Mouse (Mus musculus) heart, embryonic 13.5 days (tissue): Measurements from ENCODE around the gene Rara. TPM values are rescaled to one million over a fixed set of nuclear protein-coding genes. Genes with fewer than 3 reads are reported as not detected.

Source experiments
- ATAC-seq: fragments of 200-750 bp; cut with Nextera tagmentation; 2 replicates; pipeline ENCODE4 v1.8.0; 2017; ENCODE audit warnings: moderate TSS enrichment; ENCODE audit not compliant: insufficient number of reproducible peaks, low FRiP score, low TSS enrichment; ENCODE audit errors: extremely low read depth
- H3K27ac ChIP-seq: fragments of 300-500 bp; sonication (generic); replicated peaks from 2 replicates; pipeline ENCODE4 v1.5.1; 2015; ENCODE audit warnings: moderate library complexity, mild to moderate bottlenecking, inconsistent platforms
- H3K27me3 ChIP-seq: fragments of 300-500 bp; sonication (generic); replicated peaks from 2 replicates; pipeline ENCODE4 v1.6.1; 2015; ENCODE audit warnings: mild to moderate bottlenecking, inconsistent platforms
- H3K36me3 ChIP-seq: fragments of 300-500 bp; sonication (generic); 2 replicates; pipeline ENCODE4 v1.6.1; 2015; ENCODE audit warnings: mild to moderate bottlenecking, inconsistent platforms
- H3K4me1 ChIP-seq: fragments of 300-500 bp; sonication (generic); 2 replicates; pipeline ENCODE4 v1.6.1; 2015; ENCODE audit warnings: inconsistent platforms
- H3K4me2 ChIP-seq: fragments of 300-500 bp; sonication (generic); 2 replicates; pipeline ENCODE4 v1.6.1; 2015; ENCODE audit warnings: inconsistent platforms, mild to moderate bottlenecking, moderate library complexity
- H3K4me3 ChIP-seq: fragments of 300-500 bp; sonication (generic); 2 replicates; pipeline ENCODE4 v1.5.1; 2015; ENCODE audit warnings: moderate library complexity, mild to moderate bottlenecking, inconsistent platforms
- H3K9ac ChIP-seq: fragments of 300-500 bp; sonication (generic); 2 replicates; pipeline ENCODE4 v1.6.1; 2015; ENCODE audit warnings: inconsistent platforms, mild to moderate bottlenecking, moderate library complexity
- H3K9me3 ChIP-seq: fragments of 300-500 bp; sonication (generic); 2 replicates; pipeline ENCODE4 v1.6.1; 2016; ENCODE audit warnings: inconsistent platforms
- WGBS: fragments of 180-500 bp; shearing (Covaris S2); methylation state at CpG from one replicate; pipeline ENCODE4 v1.1.7; 2015; ENCODE audit warnings: mixed read lengths; 5-methylcytosine and 5-hydroxymethylcytosine counted together
- polyA plus RNA-seq: library from polyadenylated mRNA; unstranded; fragments of >200 nt; fragmentation: Nextera tagmentation; extraction: Ambion mirVana; gene quantifications from 2 replicates; pipeline ENCODE4 v1.2.1, GENCODE M21; 2015

The Rara gene
- polyA plus RNA-seq, 1 experiment from 2014 or later, result 27.9 TPM

DNA sequence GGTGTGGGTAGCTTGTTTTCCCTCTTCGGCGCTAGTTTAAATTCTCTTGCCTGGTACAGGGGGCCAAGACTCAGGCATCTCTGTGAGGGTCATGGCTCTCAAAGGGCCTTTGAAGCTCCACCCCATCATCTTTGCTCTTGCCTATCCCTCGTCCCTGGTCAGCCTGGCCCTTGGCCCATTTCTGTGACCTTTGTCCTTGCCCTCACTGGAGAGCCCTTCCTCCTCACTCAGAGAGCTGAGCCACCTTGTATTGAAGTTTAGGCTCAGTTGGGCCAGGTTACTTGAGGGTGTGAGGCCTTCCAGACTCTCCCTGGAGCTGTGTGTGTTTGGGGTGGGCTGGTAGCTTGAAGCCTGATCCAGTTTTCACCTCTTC lies 18.0 kb downstream of the Rara start:
- no peaks in the 10 kb centered on the region for H3K9me3 ChIP-seq
- 50% methylated on average over 3 of the region's 3 CpGs for WGBS
- ATAC-seq, result no peak
- H3K36me3 ChIP-seq, result peaks cover 16% of the 10 kb centered on the region
- H3K4me3 ChIP-seq, result no peak overlapping the region
- peak overlapping the region; percentile 99 for H3K27ac ChIP-seq
- H3K4me1 ChIP-seq, result peaks cover 97% of the 10 kb centered on the region
- H3K4me2 ChIP-seq, result 0 out of 2 replicates have a peak overlapping the region, but pooled peaks have one; percentile 5
- H3K27me3 ChIP-seq, result no peaks in the 10 kb centered on the region
- peak overlapping the region; percentile 91 for H3K9ac ChIP-seq

DNA sequence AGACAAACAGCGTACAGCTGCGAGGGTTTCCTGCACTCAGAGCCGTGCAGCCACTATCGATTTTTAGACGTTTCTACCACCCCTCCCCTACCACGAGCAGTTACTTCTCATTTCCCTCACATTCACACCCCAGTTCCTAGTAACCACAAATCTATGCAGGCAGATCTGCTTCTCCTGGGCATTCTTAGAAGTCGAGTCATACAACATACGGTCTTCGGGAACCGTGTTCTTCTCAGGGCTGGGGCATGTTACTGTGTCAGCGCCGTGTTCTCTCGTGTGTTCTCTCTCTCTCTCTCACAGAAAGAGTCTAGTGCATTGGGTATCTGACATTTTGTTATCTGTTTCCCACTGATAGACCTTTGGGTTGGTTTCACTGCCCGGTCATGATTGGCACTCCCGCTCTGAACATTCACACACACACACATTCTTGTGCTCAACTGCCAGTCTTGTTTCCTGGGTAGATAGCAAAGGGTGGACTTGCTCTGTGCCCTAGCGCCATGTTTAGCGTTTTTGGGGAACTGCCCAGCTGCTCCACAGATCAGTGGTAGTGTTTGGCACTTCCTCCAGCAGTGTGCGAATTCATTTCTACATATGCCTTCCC lies 20.5 kb downstream of the Rara start:
- WGBS, result 52% methylated on average over 18 of the region's 18 CpGs
- Histone ChIP-seq H3K4me2 (peak overlapping the region; percentile 9; the same call in 1 of the 2 replicates), H3K27ac (peak overlapping the region; percentile 55), H3K4me3 (no peak overlapping the region), H3K9me3 (no peaks in the 10 kb centered on the region), H3K9ac (no peak overlapping the region), H3K4me1 (peaks cover 97% of the 10 kb centered on the region), H3K27me3 (no peaks in the 10 kb centered on the region), H3K36me3 (peaks cover 34% of the 10 kb centered on the region)
- no peak for ATAC-seq

- WGBS, result 70% methylated on average over 12 of the region's 12 CpGs
- Histone ChIP-seq H3K36me3 (peaks cover 34% of the 10 kb centered on the region), H3K4me2 (no peak overlapping the region), H3K9ac (peak overlapping the region; percentile 69), H3K27me3 (no peaks in the 10 kb centered on the region), H3K4me1 (peaks cover 97% of the 10 kb centered on the region), H3K27ac (no peak overlapping the region), H3K4me3 (no peak overlapping the region), H3K9me3 (no peaks in the 10 kb centered on the region)
- no peak for ATAC-seq
Measured at GRCm38 (mm10) chr11:98949242-98949957, 21.8 kb downstream of the Rara start.

GRCm38 (mm10) chr11:98949958-98950460 lies 22.4 kb downstream of the Rara start:
- peak overlapping the region; percentile 69 for H3K9ac ChIP-seq
- H3K4me2 ChIP-seq, result no peak overlapping the region
- H3K27ac ChIP-seq, result peak overlapping the region; percentile 92
- H3K9me3 ChIP-seq, result no peaks in the 10 kb centered on the region
- H3K4me1 ChIP-seq, result peaks cover 97% of the 10 kb centered on the region
- H3K27me3 ChIP-seq, result no peaks in the 10 kb centered on the region
- WGBS, result 80% methylated on average over 7 of the region's 7 CpGs
- ATAC-seq, result no peak
- no peak overlapping the region for H3K4me3 ChIP-seq
- H3K36me3 ChIP-seq, result peaks cover 34% of the 10 kb centered on the region

- H3K27ac ChIP-seq, result peak overlapping the region; percentile 92
- H3K9me3 ChIP-seq, result no peaks in the 10 kb centered on the region
- H3K36me3 ChIP-seq, result peaks cover 34% of the 10 kb centered on the region
- peaks cover 97% of the 10 kb centered on the region for H3K4me1 ChIP-seq
- no peak for ATAC-seq
- no peaks in the 10 kb centered on the region for H3K27me3 ChIP-seq
- no peak overlapping the region for H3K4me3 ChIP-seq
- no peak overlapping the region for H3K4me2 ChIP-seq
- 77% methylated on average over 9 of the region's 9 CpGs for WGBS
- H3K9ac ChIP-seq, result peak overlapping the region; percentile 69
Measured at GRCm38 (mm10) chr11:98950484-98950883, 22.9 kb downstream of the Rara start.

GRCm38 (mm10) chr11:98951026-98951906 lies 23.6 kb downstream of the Rara start:
- WGBS, result 54% methylated on average over 16 of the region's 16 CpGs
- peak overlapping the region; percentile 78 for H3K9ac ChIP-seq
- peaks cover 35% of the 10 kb centered on the region for H3K36me3 ChIP-seq
- no peaks in the 10 kb centered on the region for H3K9me3 ChIP-seq
- peaks cover 96% of the 10 kb centered on the region for H3K4me1 ChIP-seq
- peak overlapping the region; percentile 5; the same call in 1 of the 2 replicates for H3K4me3 ChIP-seq
- H3K4me2 ChIP-seq, result peak overlapping the region; percentile 39
- no peaks in the 10 kb centered on the region for H3K27me3 ChIP-seq
- ATAC-seq, result peak; percentile 39; the same call in 1 of the 2 replicates
- peak overlapping the region; percentile 92 for H3K27ac ChIP-seq

- no peak for ATAC-seq
- Histone ChIP-seq H3K9ac (peak overlapping the region; percentile 50; the same call in 1 of the 2 replicates), H3K36me3 (peaks cover 43% of the 10 kb centered on the region), H3K27me3 (no peaks in the 10 kb centered on the region), H3K4me1 (peaks cover 94% of the 10 kb centered on the region), H3K4me3 (no peak overlapping the region), H3K9me3 (no peaks in the 10 kb centered on the region), H3K4me2 (no peak overlapping the region), H3K27ac (peak overlapping the region; percentile 17; the same call in 1 of the 2 replicates)
- 85% methylated on average over 1 of the region's 1 CpGs for WGBS
Measured at GRCm38 (mm10) chr11:98952111-98952510, 24.5 kb downstream of the Rara start.

GRCm38 (mm10) chr11:98952736-98953135 lies 25.1 kb downstream of the Rara start:
- Histone ChIP-seq H3K9ac (peak overlapping the region; percentile 50), H3K4me3 (no peak overlapping the region), H3K36me3 (peaks cover 49% of the 10 kb centered on the region), H3K4me1 (peaks cover 87% of the 10 kb centered on the region), H3K4me2 (no peak overlapping the region), H3K27ac (peak overlapping the region; percentile 17; the same call in 1 of the 2 replicates), H3K27me3 (no peaks in the 10 kb centered on the region), H3K9me3 (no peaks in the 10 kb centered on the region)
- WGBS, result 49% methylated on average over 2 of the region's 2 CpGs
- no peak for ATAC-seq

DNA sequence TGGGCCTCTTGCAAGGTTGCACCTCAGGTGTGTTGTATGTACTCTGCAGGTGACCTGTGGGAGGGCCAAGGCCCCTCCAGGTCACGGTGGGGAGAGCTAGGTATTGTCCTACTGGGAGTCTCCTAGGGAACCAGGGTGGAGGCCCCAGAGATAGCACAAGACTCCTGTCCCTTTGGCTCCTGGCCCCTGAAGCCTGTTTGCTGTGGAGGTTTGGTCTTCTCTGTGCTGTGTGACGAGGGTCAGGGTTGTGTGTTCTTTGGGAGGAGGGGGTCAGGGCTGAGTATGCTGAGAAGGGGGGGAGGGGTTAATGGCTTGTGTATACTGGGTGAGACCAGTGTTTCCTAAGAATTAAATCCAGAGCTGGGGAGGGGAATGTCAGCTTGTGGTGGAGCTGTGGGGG lies 25.7 kb downstream of the Rara start:
- Histone ChIP-seq H3K4me2 (no peak overlapping the region; the same call in 1 of the 2 replicates), H3K4me1 (peaks cover 81% of the 10 kb centered on the region), H3K27ac (peak overlapping the region; percentile 90), H3K9ac (peak overlapping the region; percentile 60), H3K27me3 (no peaks in the 10 kb centered on the region), H3K36me3 (peaks cover 55% of the 10 kb centered on the region), H3K9me3 (no peaks in the 10 kb centered on the region), H3K4me3 (no peak overlapping the region)
- 20% methylated on average over 2 of the region's 2 CpGs for WGBS
- ATAC-seq, result no peak

DNA sequence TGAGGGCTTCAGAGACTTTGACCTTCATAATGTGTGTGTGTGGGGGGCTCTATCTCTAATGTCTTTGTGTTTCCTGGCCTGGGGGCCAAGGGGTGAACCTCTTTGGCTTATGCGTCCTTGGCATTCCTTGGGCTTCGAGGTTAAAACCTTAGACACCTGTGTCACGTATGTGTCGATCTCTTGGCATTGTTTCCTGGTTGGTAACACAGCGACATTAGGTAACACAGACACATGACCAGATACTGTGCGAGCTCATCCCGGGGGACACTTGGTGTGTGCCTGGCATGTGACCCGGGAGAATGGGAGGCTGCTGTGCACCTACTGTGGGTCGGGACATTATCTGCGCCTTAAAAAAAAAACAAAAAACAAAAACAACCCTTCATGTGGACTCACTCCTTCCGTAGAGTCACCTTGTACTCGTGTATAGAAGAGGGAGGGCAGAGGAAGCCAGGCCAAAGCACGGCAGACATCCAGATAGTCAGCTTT lies 26.3 kb downstream of the Rara start:
- Histone ChIP-seq H3K27me3 (no peaks in the 10 kb centered on the region), H3K9ac (peak overlapping the region; percentile 69), H3K4me3 (peak overlapping the region; percentile 20; the same call in 1 of the 2 replicates), H3K9me3 (no peaks in the 10 kb centered on the region), H3K27ac (peak overlapping the region; percentile 90), H3K36me3 (peaks cover 55% of the 10 kb centered on the region), H3K4me2 (peak overlapping the region; percentile 57), H3K4me1 (peaks cover 78% of the 10 kb centered on the region)
- 17% methylated on average over 13 of the region's 13 CpGs for WGBS
- ATAC-seq, result no peak
